Mouse (Mus musculus) heart, postnatal 0 days (tissue): ENCODE measurements around the gene Fut9.

Source experiments
- CTCF ChIP-seq: IDR thresholded peaks from 2 replicates; pipeline ENCODE4 v1.5.1; 2016; ENCODE audit warnings: antibody characterized with exemption, control low read depth, low read depth
- EP300 ChIP-seq: IDR thresholded peaks from 2 replicates; pipeline ENCODE4 v1.6.1; 2016; ENCODE audit warnings: antibody characterized with exemption, low read depth

DNA sequence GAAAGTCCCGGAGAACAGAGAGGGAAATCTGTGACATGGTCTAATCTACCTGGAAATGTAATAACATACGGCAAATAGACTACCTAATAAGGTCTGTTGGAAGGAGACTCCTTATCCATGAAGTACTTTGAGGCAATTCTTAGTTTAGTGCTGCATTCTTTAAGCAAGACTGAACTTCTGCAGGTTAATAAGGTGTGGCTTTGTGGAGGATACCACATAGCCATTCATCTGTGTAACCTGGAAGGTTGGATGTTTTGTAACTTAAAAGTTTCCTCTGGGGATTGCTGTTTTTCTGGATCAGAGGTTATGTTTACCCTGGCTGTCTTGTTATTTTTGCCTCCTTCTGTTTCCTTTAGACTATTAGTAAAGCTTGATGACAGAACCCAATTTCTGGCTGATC, 166.8 kb downstream of the Fut9 start:
- TF ChIP-seq CTCF (no peak), EP300 (no peak)
